Mouse (Mus musculus): ENCODE measurements around the gene Trem1.

DNA sequence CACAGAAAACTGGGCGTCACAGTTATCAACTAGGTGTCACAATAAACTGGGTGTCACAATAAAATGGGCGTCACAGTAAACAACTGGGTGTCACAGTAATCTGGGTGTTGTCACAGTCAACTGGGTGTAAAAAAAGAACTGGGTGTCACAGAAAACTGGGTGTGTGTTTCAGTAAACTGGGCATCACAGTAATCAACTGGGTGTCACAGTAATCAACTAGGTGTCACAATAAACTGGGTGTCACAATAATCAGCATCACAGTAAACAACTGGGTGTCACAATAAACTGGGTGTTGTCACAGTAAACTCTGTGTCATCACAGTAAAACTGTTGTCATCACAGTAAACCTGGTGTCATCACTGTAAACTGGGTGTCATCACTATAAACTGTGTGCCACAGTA is 40.2 kb upstream of the Trem1 start:
- TF ChIP-seq CTCF (IDR thresholded peaks at IDR 0.05; ENCODE audit: borderline replicate concordance, insufficient read depth, low read length) (no peak), POLR2A (IDR thresholded peaks at IDR 0.05; ENCODE audit: low read depth, low read length) (no peak)

Data from embryonic fibroblast, embryonic 13.5 days (primary cell).